Mouse (Mus musculus): ENCODE results near the gene Gng12. TPM values are rescaled to one million over a fixed set of nuclear protein-coding genes. Genes with fewer than 3 reads are reported as not detected.

Gene Gng12
- polyA plus RNA-seq, 1 experiment from 2014 or later, result 56.0 TPM

DNA sequence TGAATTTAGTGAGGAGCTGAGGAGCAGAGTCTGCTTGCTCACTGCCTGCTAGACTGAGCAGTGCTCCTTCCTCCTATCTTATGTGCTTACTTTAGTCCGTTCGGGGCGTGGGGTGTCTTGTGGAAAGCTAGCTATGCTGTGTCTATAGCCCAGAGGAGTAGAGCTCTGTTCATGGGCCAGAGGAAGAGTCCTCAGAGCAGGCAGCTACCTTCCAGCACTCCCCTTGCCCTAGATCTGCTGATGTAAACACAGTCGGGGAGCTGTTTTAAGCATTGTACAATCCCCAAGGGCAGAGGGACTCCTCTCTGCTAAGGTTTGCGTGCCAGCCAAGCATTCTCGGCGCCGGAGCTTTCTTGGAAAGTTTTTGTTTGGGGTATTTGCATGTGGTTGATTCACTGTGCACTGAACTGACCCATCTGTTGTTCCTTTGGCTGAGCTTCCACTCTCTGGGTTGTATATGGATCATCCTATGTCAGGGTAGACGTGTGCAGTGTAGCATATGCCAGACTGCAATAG is 173.7 kb downstream of the Gng12 start:
- Histone ChIP-seq H3K27ac (no peak overlapping the region), H3K4me1 (peaks cover 6% of the 10 kb centered on the region), H3K9me3 (no peaks in the 10 kb centered on the region), H3K4me3 (no peak overlapping the region), H3K36me3 (no peaks in the 10 kb centered on the region), H3K27me3 (no peaks in the 10 kb centered on the region), H3K9ac (no peak overlapping the region), H3K4me2 (no peak overlapping the region)
- 52% methylated on average over 9 of the region's 9 CpGs for WGBS
- ATAC-seq (ENCODE audit: insufficient number of reproducible peaks, insufficient read depth, low FRiP score, low TSS enrichment, low read depth), result no peak

Other genes with a start within 250 kb of the Gng12 start
- not detected in 2 replicates for gene Vmn1r35, start 210.5 kb upstream of the Gng12 start, polyA plus RNA-seq (2015; fragmentation: Nextera tagmentation; extraction: Ambion mirVana)
- not detected in 2 replicates for gene Vmn1r36, start 177.2 kb upstream of the Gng12 start, polyA plus RNA-seq (2015; fragmentation: Nextera tagmentation; extraction: Ambion mirVana)
- gene Vmn1r37, start 167.0 kb upstream of the Gng12 start, polyA plus RNA-seq (2015; fragmentation: Nextera tagmentation; extraction: Ambion mirVana), result not detected in 2 replicates
- not detected in 2 replicates for gene Vmn1r38, start 113.8 kb upstream of the Gng12 start, polyA plus RNA-seq (2015; fragmentation: Nextera tagmentation; extraction: Ambion mirVana)
- gene Vmn1r39, start 85.8 kb upstream of the Gng12 start, polyA plus RNA-seq (2015; fragmentation: Nextera tagmentation; extraction: Ambion mirVana), result not detected in 2 replicates
- 15.7 and 19.7 TPM in 2 replicates for gene Gadd45a, start 141.1 kb downstream of the Gng12 start, polyA plus RNA-seq (2015; fragmentation: Nextera tagmentation; extraction: Ambion mirVana)